Comparison of ENCODE assay signal across 13 mouse cellular contexts in genomic region chr15:78857009-78857408, GRCm38 (mm10). TPM values are rescaled to one million over a fixed set of nuclear protein-coding genes. Genes with fewer than 3 reads are reported as not detected.
DNase-seq lines count a peak whose midpoint lies in the region; ATAC-seq lines count a peak whose summit lies in the region.
"Had no signal": no experiment of that assay in that cellular context is flagged by ENCODE, and none has a peak within 500 bp of the region (broad histone marks: within the 10 kb centered on the region; RNA-seq: fewer than 3 reads in every experiment).

No protein-coding gene starts in this region.

- no peak overlapping the region for H3K27ac ChIP-seq in heart, embryonic 12.5 days (ENCODE audit: poor library complexity, severe bottlenecking)
- H3K27ac ChIP-seq in midbrain, embryonic 13.5 days, result no peak overlapping the region
- H3K27ac ChIP-seq: heart, embryonic 15.5 days; lung, embryonic 15.5 days had no signal

- DNase-seq in heart, adult 11 months, result peak; percentile 96
- DNase-seq in right cerebral cortex, postnatal 10 days (ENCODE audit: low spot score in 2 of 2), result peak; percentile 79 to 84
- DNase-seq in right cerebral cortex, postnatal 14 days, result no peak
- peak; percentile 58 to 76 for DNase-seq in cerebellum, postnatal 25 days
- peak; percentile 85 for DNase-seq in lung, postnatal 36 days
- DNase-seq: retina, postnatal 1 day had no signal

- ATAC-seq in heart, embryonic 12.5 days (ENCODE audit: insufficient number of reproducible peaks, low FRiP score), result no peak
- no peak for ATAC-seq in megakaryocyte, adult 5-6 weeks (ENCODE audit: poor library complexity, severe bottlenecking)
- ATAC-seq in midbrain, embryonic 13.5 days, result no peak

- no peak overlapping the region for H3K9ac ChIP-seq in heart, embryonic 12.5 days
- no peak overlapping the region for H3K9ac ChIP-seq in midbrain, embryonic 13.5 days (replicated peaks)
- H3K9ac ChIP-seq: heart, embryonic 15.5 days; lung, embryonic 15.5 days had no signal

- H3K36me3 ChIP-seq in heart, embryonic 12.5 days, result no peaks in the 10 kb centered on the region
- no peaks in the 10 kb centered on the region for H3K36me3 ChIP-seq in midbrain, embryonic 13.5 days
- H3K36me3 ChIP-seq: heart, embryonic 15.5 days; lung, embryonic 15.5 days had no signal

- 78% methylated on average over 7 of the region's 7 CpGs for WGBS in heart, embryonic 12.5 days
- 80% methylated on average over 7 of the region's 7 CpGs for WGBS in midbrain, embryonic 13.5 days

- H3K4me3 ChIP-seq in heart, embryonic 12.5 days, result no peak overlapping the region
- H3K4me3 ChIP-seq in midbrain, embryonic 13.5 days (replicated peaks), result no peak overlapping the region
- H3K4me3 ChIP-seq: heart, embryonic 15.5 days; lung, embryonic 15.5 days had no signal

- no peaks in the 10 kb centered on the region for H3K9me3 ChIP-seq in heart, embryonic 12.5 days (replicated peaks)
- no peaks in the 10 kb centered on the region for H3K9me3 ChIP-seq in midbrain, embryonic 13.5 days
- H3K9me3 ChIP-seq: heart, embryonic 15.5 days; lung, embryonic 15.5 days had no signal

- peaks cover 8% of the 10 kb centered on the region for H3K4me1 ChIP-seq in heart, embryonic 12.5 days (replicated peaks)
- H3K4me1 ChIP-seq in midbrain, embryonic 13.5 days (replicated peaks), result no peaks in the 10 kb centered on the region

- 0 out of 2 replicates have a peak, but pooled peaks cover 6% of the 10 kb centered on the region for H3K27me3 ChIP-seq in heart, embryonic 12.5 days (replicated peaks)
- 0 out of 2 replicates have a peak, but pooled peaks cover 5% of the 10 kb centered on the region for H3K27me3 ChIP-seq in midbrain, embryonic 13.5 days
- H3K27me3 ChIP-seq: heart, embryonic 15.5 days; lung, embryonic 15.5 days had no signal

- no peak overlapping the region for H3K4me2 ChIP-seq in heart, embryonic 12.5 days
- no peak overlapping the region for H3K4me2 ChIP-seq in midbrain, embryonic 13.5 days (replicated peaks)
- H3K4me2 ChIP-seq: heart, embryonic 15.5 days; lung, embryonic 15.5 days had no signal

RNA-seq across cellular contexts. Expression of gene Lgals2, which starts 1.7 kb away (rescaled TPM):
- polyA plus RNA-seq in heart, embryonic 12.5 days (2016; fragmentation: Nextera tagmentation; extraction: Ambion mirVana), result 0.84 TPM in 1 of 2 replicates, not detected in the other
- not detected in 2 replicates for total RNA-seq in megakaryocyte, adult 5-6 weeks (2015)
- 0.26 TPM in 1 of 2 replicates, not detected in the other for total RNA-seq in megakaryocyte, adult 5-6 weeks (2017)
- 1.1 TPM in 1 of 2 replicates, not detected in the other for polyA plus RNA-seq in midbrain, embryonic 13.5 days (2015; fragmentation: Nextera tagmentation; extraction: Ambion mirVana)
- total RNA-seq: left cerebral cortex, postnatal 25 days had no signal
- polyA plus RNA-seq: forebrain, embryonic 11.5 days had no signal

RNA-seq across cellular contexts. Expression of gene Cdc42ep1, which starts 14.6 kb away (rescaled TPM):
- 40.5 and 40.8 TPM in 2 replicates for polyA plus RNA-seq in heart, embryonic 12.5 days (2016; fragmentation: Nextera tagmentation; extraction: Ambion mirVana)
- not detected in 2 replicates for total RNA-seq in megakaryocyte, adult 5-6 weeks (2015)
- total RNA-seq in megakaryocyte, adult 5-6 weeks (2017), result 0.26 TPM in 1 of 2 replicates, not detected in the other
- 7.0 and 8.5 TPM in 2 replicates for polyA plus RNA-seq in midbrain, embryonic 13.5 days (2015; fragmentation: Nextera tagmentation; extraction: Ambion mirVana)

RNA-seq across cellular contexts. Expression of gene Gga1, which starts 20.0 kb away (rescaled TPM):
- 54.0 and 54.7 TPM in 2 replicates for polyA plus RNA-seq in heart, embryonic 12.5 days (2016; fragmentation: Nextera tagmentation; extraction: Ambion mirVana)
- 46.0 and 52.6 TPM in 2 replicates for total RNA-seq in megakaryocyte, adult 5-6 weeks (2015)
- 20.8 and 28.9 TPM in 2 replicates for total RNA-seq in megakaryocyte, adult 5-6 weeks (2017)
- 47.8 and 49.2 TPM in 2 replicates for polyA plus RNA-seq in midbrain, embryonic 13.5 days (2015; fragmentation: Nextera tagmentation; extraction: Ambion mirVana)

RNA-seq across cellular contexts. Expression of gene Gm49510, which starts 42.5 kb away (rescaled TPM):
- 0.15 and 0.47 TPM in 2 replicates for polyA plus RNA-seq in heart, embryonic 12.5 days (2016; fragmentation: Nextera tagmentation; extraction: Ambion mirVana)
- total RNA-seq in megakaryocyte, adult 5-6 weeks (2015), result not detected in 2 replicates
- 1.1 and 2.0 TPM in 2 replicates for total RNA-seq in megakaryocyte, adult 5-6 weeks (2017)
- polyA plus RNA-seq in midbrain, embryonic 13.5 days (2015; fragmentation: Nextera tagmentation; extraction: Ambion mirVana), result 0.12 TPM in 1 of 2 replicates, not detected in the other
- polyA plus RNA-seq: heart, embryonic 15.5 days had no signal

RNA-seq across cellular contexts. Expression of gene Sh3bp1, which starts 42.6 kb away (rescaled TPM):
- 26.2 and 26.8 TPM in 2 replicates for polyA plus RNA-seq in heart, embryonic 12.5 days (2016; fragmentation: Nextera tagmentation; extraction: Ambion mirVana)
- 46.5 and 53.3 TPM in 2 replicates for total RNA-seq in megakaryocyte, adult 5-6 weeks (2015)
- total RNA-seq in megakaryocyte, adult 5-6 weeks (2017), result 34.0 and 38.2 TPM in 2 replicates
- 2.5 and 4.9 TPM in 2 replicates for polyA plus RNA-seq in midbrain, embryonic 13.5 days (2015; fragmentation: Nextera tagmentation; extraction: Ambion mirVana)
